In genomic region chr4:125200762-125201161, GRCm38 (mm10) we compare ENCODE assay signal across 25 mouse cellular contexts.
DNase-seq lines count a peak whose midpoint lies in the region; ATAC-seq and TF ChIP-seq lines count a peak whose summit lies in the region.
"Had no signal": no experiment of that assay in that cellular context is flagged by ENCODE, and none has a peak within 500 bp of the region (broad histone marks: within the 10 kb centered on the region; RNA-seq: fewer than 3 reads in every experiment).

No protein-coding gene starts in this region.

- ATAC-seq in forebrain, embryonic 14.5 days: no peak
- no peak; the same call in 1 of the 2 replicates for ATAC-seq in forebrain, postnatal 0 days
- no peak for ATAC-seq in midbrain, embryonic 11.5 days (ENCODE audit: low FRiP score)
- no peak for ATAC-seq in midbrain, postnatal 0 days (ENCODE audit: low FRiP score)
- no peak for ATAC-seq in erythroid progenitor cell, adult 5-6 weeks (replicated peaks; ENCODE audit: low FRiP score, poor library complexity, severe bottlenecking)
- ATAC-seq: intestine, embryonic 16.5 days; liver, embryonic 12.5 days; midbrain, embryonic 13.5 days had no signal

- TF ChIP-seq CTCF in forebrain, postnatal 0 days (IDR thresholded peaks at IDR 0.05; ENCODE audit: low read depth): no peak
- TF ChIP-seq CTCF in midbrain, postnatal 0 days (IDR thresholded peaks at IDR 0.05): no peak

- peaks cover 12% of the 10 kb centered on the region for H3K4me1 ChIP-seq in forebrain, embryonic 14.5 days (ENCODE audit: control insufficient read depth, insufficient read depth, low read length)
- no peaks in the 10 kb centered on the region for H3K4me1 ChIP-seq in forebrain, postnatal 0 days (ENCODE audit: insufficient read depth)
- H3K4me1 ChIP-seq in midbrain, embryonic 11.5 days (ENCODE audit: control insufficient read depth, insufficient read depth, low read length): no peaks in the 10 kb centered on the region
- H3K4me1 ChIP-seq in midbrain, postnatal 0 days (ENCODE audit: insufficient read depth, low read length): no peaks in the 10 kb centered on the region
- H3K4me1 ChIP-seq: heart, embryonic 15.5 days; limb, embryonic 13.5 days; liver, embryonic 12.5 days had no signal

- no peaks in the 10 kb centered on the region for H3K36me3 ChIP-seq in forebrain, embryonic 14.5 days (ENCODE audit: control insufficient read depth, insufficient read depth, low read length)
- H3K36me3 ChIP-seq in forebrain, postnatal 0 days (ENCODE audit: insufficient read depth): no peaks in the 10 kb centered on the region
- no peaks in the 10 kb centered on the region for H3K36me3 ChIP-seq in midbrain, embryonic 11.5 days (ENCODE audit: control insufficient read depth, insufficient read depth, low read length)
- no peaks in the 10 kb centered on the region for H3K36me3 ChIP-seq in midbrain, postnatal 0 days (ENCODE audit: insufficient read depth, low read length)
- H3K36me3 ChIP-seq: embryonic facial prominence, embryonic 10.5 days; forebrain, embryonic 10.5 days; heart, embryonic 15.5 days; hindbrain, embryonic 15.5 days; limb, embryonic 13.5 days; liver, embryonic 12.5 days; midbrain, embryonic 13.5 days had no signal

- DNase-seq in forebrain, embryonic 14.5 days (ENCODE audit: low spot score): peak; percentile 39
- DNase-seq in forebrain, postnatal 0 days: no peak
- DNase-seq in midbrain, embryonic 11.5 days (ENCODE audit: low spot score, missing footprints): peak; percentile 69
- DNase-seq in midbrain, postnatal 0 days (ENCODE audit: low spot score): no peak
- peak; percentile 26 to 40 for DNase-seq in right cerebral cortex, adult 2 months (ENCODE audit: low spot score in 2 of 2)
- no peak for DNase-seq in right cerebral cortex, postnatal 4 days
- no peak for DNase-seq in embryo, embryonic 10.5 days (ENCODE audit: low spot score)
- DNase-seq: adrenal gland, adult 8-10 months; cerebellum, adult 9-10 months; heart, postnatal 36 days; kidney, adult 9 months; kidney, postnatal 14 days; lung, adult 18-20 months; lung, postnatal 10 days; spleen, adult 18-20 months had no signal

- no peaks in the 10 kb centered on the region for H3K9me3 ChIP-seq in forebrain, embryonic 14.5 days (replicated peaks; ENCODE audit: control insufficient read depth, low read length)
- no peaks in the 10 kb centered on the region for H3K9me3 ChIP-seq in forebrain, postnatal 0 days (ENCODE audit: low read length)
- H3K9me3 ChIP-seq in midbrain, embryonic 11.5 days (ENCODE audit: control insufficient read depth, low read length): no peaks in the 10 kb centered on the region
- H3K9me3 ChIP-seq in midbrain, postnatal 0 days (ENCODE audit: low read length): no peaks in the 10 kb centered on the region
- H3K9me3 ChIP-seq: embryonic facial prominence, embryonic 10.5 days; forebrain, embryonic 10.5 days; heart, embryonic 15.5 days; hindbrain, embryonic 15.5 days; limb, embryonic 13.5 days; liver, embryonic 12.5 days; midbrain, embryonic 13.5 days had no signal

- H3K4me2 ChIP-seq in forebrain, embryonic 14.5 days (ENCODE audit: low read length): no peak overlapping the region
- no peak overlapping the region for H3K4me2 ChIP-seq in forebrain, postnatal 0 days (ENCODE audit: low read depth)
- no peak overlapping the region for H3K4me2 ChIP-seq in midbrain, embryonic 11.5 days
- H3K4me2 ChIP-seq in midbrain, postnatal 0 days (ENCODE audit: low read depth, low read length, poor library complexity, severe bottlenecking): no peak overlapping the region
- H3K4me2 ChIP-seq: heart, embryonic 15.5 days; hindbrain, embryonic 15.5 days; limb, embryonic 13.5 days; liver, embryonic 12.5 days; midbrain, embryonic 13.5 days had no signal

- H3K27me3 ChIP-seq in forebrain, embryonic 14.5 days (replicated peaks; ENCODE audit: control insufficient read depth, insufficient read depth, low read length): no peaks in the 10 kb centered on the region; the same call in 1 of the 2 replicates
- no peaks in the 10 kb centered on the region for H3K27me3 ChIP-seq in forebrain, postnatal 0 days (ENCODE audit: insufficient read depth, low read length)
- H3K27me3 ChIP-seq in midbrain, embryonic 11.5 days (ENCODE audit: control insufficient read depth, insufficient read depth, low read length): no peaks in the 10 kb centered on the region; the same call in 1 of the 2 replicates
- no peaks in the 10 kb centered on the region for H3K27me3 ChIP-seq in midbrain, postnatal 0 days (ENCODE audit: insufficient read depth, low read length)

- 62% methylated on average over 5 of the region's 5 CpGs for WGBS in forebrain, embryonic 14.5 days
- 62% methylated on average over 5 of the region's 5 CpGs for WGBS in forebrain, postnatal 0 days
- 74% methylated on average over 5 of the region's 5 CpGs for WGBS in midbrain, embryonic 11.5 days
- 68% methylated on average over 5 of the region's 5 CpGs for WGBS in midbrain, postnatal 0 days

- no peak overlapping the region for H3K4me3 ChIP-seq in forebrain, embryonic 14.5 days (ENCODE audit: low read depth, low read length)
- no peak overlapping the region for H3K4me3 ChIP-seq in forebrain, postnatal 0 days (ENCODE audit: low read depth, low read length)
- no peak overlapping the region for H3K4me3 ChIP-seq in midbrain, embryonic 11.5 days (ENCODE audit: low read depth, low read length)
- H3K4me3 ChIP-seq in midbrain, postnatal 0 days (ENCODE audit: low read depth, low read length): no peak overlapping the region
- H3K4me3 ChIP-seq: embryonic facial prominence, embryonic 10.5 days; forebrain, embryonic 10.5 days; heart, embryonic 15.5 days; hindbrain, embryonic 15.5 days; limb, embryonic 13.5 days; liver, embryonic 12.5 days; midbrain, embryonic 13.5 days; myocyte had no signal

- no peak overlapping the region for H3K9ac ChIP-seq in forebrain, embryonic 14.5 days (ENCODE audit: low read length)
- no peak overlapping the region for H3K9ac ChIP-seq in forebrain, postnatal 0 days
- no peak overlapping the region for H3K9ac ChIP-seq in midbrain, embryonic 11.5 days (ENCODE audit: low read length)
- H3K9ac ChIP-seq in midbrain, postnatal 0 days (replicated peaks; ENCODE audit: low read length, poor library complexity, severe bottlenecking): no peak overlapping the region
- H3K9ac ChIP-seq: heart, embryonic 15.5 days; hindbrain, embryonic 15.5 days; limb, embryonic 13.5 days; liver, embryonic 12.5 days; midbrain, embryonic 13.5 days had no signal

- H3K27ac ChIP-seq in forebrain, embryonic 14.5 days (ENCODE audit: low read depth, low read length): no peak overlapping the region
- H3K27ac ChIP-seq in forebrain, postnatal 0 days (ENCODE audit: low read depth, low read length): no peak overlapping the region
- no peak overlapping the region for H3K27ac ChIP-seq in midbrain, embryonic 11.5 days (ENCODE audit: low read depth, low read length)
- no peak overlapping the region for H3K27ac ChIP-seq in midbrain, postnatal 0 days (ENCODE audit: low read depth, low read length)
- H3K27ac ChIP-seq: embryonic facial prominence, embryonic 10.5 days; forebrain, embryonic 10.5 days; heart, embryonic 15.5 days; hindbrain, embryonic 15.5 days; limb, embryonic 13.5 days; liver, embryonic 12.5 days; midbrain, embryonic 13.5 days had no signal

Comparison
In these comparisons a context has a peak if more than half of its experiments do, and no peak if none do; other contexts are left out.
1. DNase-seq: peak in forebrain, embryonic 14.5 days (single experiment), midbrain, embryonic 11.5 days (single experiment) and right cerebral cortex, adult 2 months (2 of 2); none in forebrain, postnatal 0 days (single experiment), midbrain, postnatal 0 days (single experiment), right cerebral cortex, postnatal 4 days (single experiment) and embryo, embryonic 10.5 days (single experiment).